Mouse (Mus musculus) bone marrow, adult 2 months (tissue): ENCODE data around the gene Ifna5. TPM values are rescaled to one million over a fixed set of nuclear protein-coding genes. Genes with fewer than 3 reads are reported as not detected.
"Not testable (repeated sequence)": the region's sequence is repeated elsewhere in the genome, so short reads cannot be mapped to it uniquely, and the experiment has no call there.

ENCODE experiments used
- H3K27ac ChIP-seq: fragments of 200-500 bp; 2 replicates; pipeline ENCODE4 v1.5.1; 2012; ENCODE audit warnings: low read depth, mild to moderate bottlenecking, control low read depth, inconsistent platforms, low read length; ENCODE audit not compliant: control insufficient read depth, poor library complexity, insufficient read depth
- H3K4me1 ChIP-seq: fragments of 200-500 bp; 2 replicates; pipeline ENCODE4 v1.6.1; 2011; ENCODE audit warnings: low read length; ENCODE audit not compliant: control insufficient read depth, insufficient read depth
- H3K4me3 ChIP-seq: fragments of 200-500 bp; replicated peaks from 2 replicates; pipeline ENCODE3; 2011; ENCODE audit warnings: mild to moderate bottlenecking, low read depth, low read length, control low read depth; ENCODE audit not compliant: control insufficient read depth
- CTCF ChIP-seq: fragments of 200-500 bp; IDR thresholded peaks from 2 replicates; pipeline ENCODE4 v1.5.1; 2011; ENCODE audit warnings: low read length, control low read depth; ENCODE audit not compliant: control insufficient read depth, insufficient read depth
- POLR2A ChIP-seq: fragments of 200-500 bp; IDR thresholded peaks from 2 replicates; pipeline ENCODE4 v1.6.1; 2011; ENCODE audit warnings: low read depth, mild to moderate bottlenecking, control low read depth, low read length, borderline replicate concordance; ENCODE audit not compliant: control insufficient read depth
- WGBS: fragments of 180-500 bp; shearing (Covaris S2); methylation state at CpG from one replicate; pipeline ENCODE4 v1.1.7; 2018; 5-methylcytosine and 5-hydroxymethylcytosine counted together
- polyA plus RNA-seq: library from polyadenylated mRNA; stranded (reverse); fragments of >200 nt; gene quantifications from 2 replicates; pipeline ENCODE4 v1.2.4, GENCODE M21; 2011; ENCODE audit warnings: low replicate concordance; ENCODE audit not compliant: missing spikeins, insufficient read depth, insufficient read length

The Ifna5 gene
- not detected in 2 replicates for polyA plus RNA-seq

DNA sequence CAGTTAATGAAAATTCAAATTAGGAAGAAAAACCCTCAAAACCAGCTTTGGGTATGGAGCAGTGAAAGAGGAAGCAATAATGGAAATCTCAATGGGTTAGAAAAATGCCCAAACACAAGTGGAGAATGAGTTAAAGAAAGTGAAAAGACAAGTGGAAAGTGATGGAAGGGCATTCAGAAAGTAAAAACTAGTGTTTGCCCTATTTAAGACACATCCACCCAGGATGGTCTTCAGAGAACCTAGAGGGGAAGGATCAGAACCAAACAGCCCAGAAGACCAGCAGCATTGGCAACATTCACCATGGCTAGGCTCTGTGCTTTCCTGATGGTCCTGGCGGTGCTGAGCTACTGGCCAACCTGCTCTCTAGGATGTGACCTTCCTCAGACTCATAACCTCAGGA, at the start of gene Ifna5:
Gene Ifna5 (plus strand): TSS at position 301 of the 400 bp plus-strand sequence.
- 81% methylated on average over 1 of the region's 1 CpGs for WGBS
- not testable (repeated sequence) for H3K27ac ChIP-seq, H3K4me1 ChIP-seq, H3K4me3 ChIP-seq

GRCm38 (mm10) chr4:88788402-88788801, 46.9 kb upstream of the Ifna5 start, which contains the start of gene Gm13277:
Gene Gm13277 (plus strand): TSS chr4:88788632.
- H3K4me1 ChIP-seq, H3K4me3 ChIP-seq, H3K27ac ChIP-seq: not testable (repeated sequence)
- WGBS = 0% methylated on average over 3 of the region's 28 CpGs
- peak; percentile 45 for TF ChIP-seq CTCF

- H3K27ac ChIP-seq, H3K4me1 ChIP-seq, H3K4me3 ChIP-seq: not testable (repeated sequence)
- WGBS = no CpG with 5 or more reads among the region's 28 CpGs
Measured at GRCm38 (mm10) chr4:88791250-88791649, 44.1 kb upstream of the Ifna5 start, which contains the start of gene Gm13278. Gene Gm13278 (plus strand): TSS chr4:88791550.

DNA sequence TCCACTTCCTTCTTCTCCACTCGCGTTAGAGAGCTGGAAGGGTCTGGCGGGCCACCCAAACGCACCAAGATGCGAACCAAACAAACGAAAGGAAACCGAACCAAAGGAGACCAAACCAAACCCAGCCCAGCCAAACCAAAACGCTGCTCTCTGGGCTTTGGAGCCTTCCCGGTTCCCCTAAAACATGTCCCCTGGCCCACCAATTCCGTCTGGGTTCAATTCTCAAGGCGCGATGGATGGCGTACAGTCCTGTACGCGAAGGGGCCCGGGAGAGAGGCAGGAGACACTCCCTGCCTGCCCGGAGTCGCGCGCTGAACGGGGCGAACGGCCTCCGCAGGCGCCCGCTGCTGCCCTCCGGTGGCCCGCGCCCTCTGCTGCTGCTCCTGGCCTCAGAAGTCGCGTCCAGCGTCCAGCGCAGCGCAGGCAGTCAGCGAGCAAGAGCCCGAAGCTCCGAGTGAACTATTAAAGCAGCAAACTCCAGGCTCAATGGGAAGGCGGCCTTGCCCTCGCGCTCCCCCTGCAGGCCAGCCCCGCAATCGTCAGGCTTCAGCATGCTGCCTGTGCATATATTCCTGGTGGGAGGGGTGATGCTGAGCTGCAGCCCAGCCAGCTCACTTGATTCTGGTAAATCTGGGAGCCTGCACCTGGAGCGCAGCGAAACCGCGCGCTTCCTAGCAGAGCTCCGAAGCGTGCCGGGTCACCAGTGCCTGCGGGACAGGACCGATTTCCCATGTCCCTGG, 41.2 kb upstream of the Ifna5 start, which contains the start of gene Gm13275:
Gene Gm13275 (plus strand): TSS at position 552 of the 740 bp plus-strand sequence.
- H3K4me1 ChIP-seq, H3K4me3 ChIP-seq, H3K27ac ChIP-seq: not testable (repeated sequence)
- WGBS = 0% methylated on average over 18 of the region's 52 CpGs

DNA sequence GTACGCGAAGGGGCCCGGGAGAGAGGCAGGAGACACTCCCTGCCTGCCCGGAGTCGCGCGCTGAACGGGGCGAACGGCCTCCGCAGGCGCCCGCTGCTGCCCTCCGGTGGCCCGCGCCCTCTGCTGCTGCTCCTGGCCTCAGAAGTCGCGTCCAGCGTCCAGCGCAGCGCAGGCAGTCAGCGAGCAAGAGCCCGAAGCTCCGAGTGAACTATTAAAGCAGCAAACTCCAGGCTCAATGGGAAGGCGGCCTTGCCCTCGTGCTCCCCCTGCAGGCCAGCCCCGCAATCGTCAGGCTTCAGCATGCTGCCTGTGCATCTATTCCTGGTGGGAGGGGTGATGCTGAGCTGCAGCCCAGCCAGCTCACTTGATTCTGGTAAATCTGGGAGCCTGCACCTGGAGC, 38.2 kb upstream of the Ifna5 start, which contains the start of gene Gm13279:
Gene Gm13279 (plus strand): TSS at position 301 of the 400 bp plus-strand sequence.
- H3K4me1 ChIP-seq, H3K27ac ChIP-seq, H3K4me3 ChIP-seq: not testable (repeated sequence)
- WGBS = no CpG with 5 or more reads among the region's 28 CpGs

- H3K27ac ChIP-seq, H3K4me3 ChIP-seq, H3K4me1 ChIP-seq: not testable (repeated sequence)
- 2% methylated on average over 6 of the region's 7 CpGs for WGBS
Measured at GRCm38 (mm10) chr4:88799365-88799764, 36.0 kb upstream of the Ifna5 start, which contains the start of gene Gm13285. Gene Gm13285 (plus strand): TSS chr4:88799665.

DNA sequence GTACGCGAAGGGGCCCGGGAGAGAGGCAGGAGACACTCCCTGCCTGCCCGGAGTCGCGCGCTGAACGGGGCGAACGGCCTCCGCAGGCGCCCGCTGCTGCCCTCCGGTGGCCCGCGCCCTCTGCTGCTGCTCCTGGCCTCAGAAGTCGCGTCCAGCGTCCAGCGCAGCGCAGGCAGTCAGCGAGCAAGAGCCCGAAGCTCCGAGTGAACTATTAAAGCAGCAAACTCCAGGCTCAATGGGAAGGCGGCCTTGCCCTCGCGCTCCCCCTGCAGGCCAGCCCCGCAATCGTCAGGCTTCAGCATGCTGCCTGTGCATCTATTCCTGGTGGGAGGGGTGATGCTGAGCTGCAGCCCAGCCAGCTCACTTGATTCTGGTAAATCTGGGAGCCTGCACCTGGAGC, 32.4 kb upstream of the Ifna5 start, which contains the start of gene Gm13287:
Gene Gm13287 (plus strand): TSS at position 301 of the 400 bp plus-strand sequence.
- no CpG with 5 or more reads among the region's 29 CpGs for WGBS
- H3K27ac ChIP-seq, H3K4me3 ChIP-seq, H3K4me1 ChIP-seq: not testable (repeated sequence)

- no CpG with 5 or more reads among the region's 8 CpGs for WGBS
- H3K27ac ChIP-seq, H3K4me3 ChIP-seq, H3K4me1 ChIP-seq: not testable (repeated sequence)
Measured at GRCm38 (mm10) chr4:88805231-88805630, 30.1 kb upstream of the Ifna5 start, which contains the start of gene Gm13288. Gene Gm13288 (plus strand): TSS chr4:88805531.

GRCm38 (mm10) chr4:88805761-88806160, 29.6 kb upstream of the Ifna5 start:
- WGBS = no CpG with 5 or more reads among the region's 34 CpGs

GRCm38 (mm10) chr4:88815928-88816327, 19.4 kb upstream of the Ifna5 start, which contains the start of gene Ifna7:
Gene Ifna7 (plus strand): TSS chr4:88816228.
- no peak for TF ChIP-seq CTCF
- no peak for TF ChIP-seq POLR2A
- H3K4me3 ChIP-seq = no peak within 1 kb of the TSS
- no peak within 1 kb of the TSS for H3K27ac ChIP-seq
- 55% methylated on average over 3 of the region's 3 CpGs for WGBS
- H3K4me1 ChIP-seq = no peaks in the 10 kb centered on the region

More at GRCm38 (mm10) chr4:88805761-88806160, 29.6 kb upstream of the Ifna5 start:
- H3K4me3 ChIP-seq, H3K27ac ChIP-seq, H3K4me1 ChIP-seq: not testable (repeated sequence)
